Mouse (Mus musculus) brain, embryonic 14.5 days (tissue): Measurements from ENCODE around the gene Clnk.
"Not testable (repeated sequence)": the region's sequence is repeated elsewhere in the genome, so short reads cannot be mapped to it uniquely, and the experiment has no call there.

Experiments used
- CTCF ChIP-seq: fragments of 200-500 bp; IDR thresholded peaks from 2 replicates; pipeline ENCODE4 v1.5.1; 2012; ENCODE audit warnings: inconsistent platforms, mild to moderate bottlenecking, moderate library complexity, borderline replicate concordance; ENCODE audit not compliant: insufficient read depth, insufficient read length; ENCODE audit errors: extremely low read depth
- POLR2A ChIP-seq: fragments of 200-500 bp; IDR thresholded peaks from 2 replicates; pipeline ENCODE4 v1.6.1; 2012; ENCODE audit warnings: mild to moderate bottlenecking, inconsistent platforms, borderline replicate concordance; ENCODE audit not compliant: poor library complexity, insufficient read depth, insufficient read length, severe bottlenecking; ENCODE audit errors: extremely low read depth

GRCm38 (mm10) chr5:38882635-38883034, 6.0 kb upstream of the Clnk start:
- not testable (repeated sequence) for TF ChIP-seq CTCF, POLR2A
